Mouse (Mus musculus) embryonic facial prominence, embryonic 12.5 days (tissue): ENCODE measurements around the gene Il2rg. TPM values are rescaled to one million over a fixed set of nuclear protein-coding genes. Genes with fewer than 3 reads are reported as not detected.

Source experiments
- ATAC-seq: fragments of 200-750 bp; cut with Nextera tagmentation; 2 replicates; pipeline ENCODE4 v1.8.0; 2017; ENCODE audit not compliant: insufficient number of reproducible peaks, insufficient read depth, low FRiP score, low TSS enrichment
- H3K27ac ChIP-seq: fragments of 300-500 bp; sonication (generic); 2 replicates; pipeline ENCODE4 v1.5.1; 2016; ENCODE audit warnings: mild to moderate bottlenecking
- H3K27me3 ChIP-seq: fragments of 300-500 bp; sonication (generic); 2 replicates; pipeline ENCODE4 v1.6.1; 2016; ENCODE audit warnings: mild to moderate bottlenecking, moderate library complexity
- H3K36me3 ChIP-seq: fragments of 300-500 bp; sonication (generic); 2 replicates; pipeline ENCODE4 v1.6.1; 2016; ENCODE audit warnings: mild to moderate bottlenecking
- H3K4me1 ChIP-seq: fragments of 300-500 bp; sonication (generic); 2 replicates; pipeline ENCODE4 v1.6.1; 2016
- H3K4me2 ChIP-seq: fragments of 300-500 bp; sonication (generic); replicated peaks from 2 replicates; pipeline ENCODE4 v1.6.1; 2016; ENCODE audit warnings: mild to moderate bottlenecking, moderate library complexity
- H3K4me3 ChIP-seq: fragments of 300-500 bp; sonication (generic); 2 replicates; pipeline ENCODE4 v1.5.1; 2016; ENCODE audit warnings: mild to moderate bottlenecking
- H3K9ac ChIP-seq: fragments of 300-500 bp; sonication (generic); 2 replicates; pipeline ENCODE4 v1.6.1; 2016; ENCODE audit warnings: mild to moderate bottlenecking, moderate library complexity
- H3K9me3 ChIP-seq: fragments of 300-500 bp; sonication (generic); 2 replicates; pipeline ENCODE4 v1.6.1; 2016; ENCODE audit warnings: mild to moderate bottlenecking, moderate library complexity
- WGBS: fragments of 180-500 bp; shearing (Covaris S2); methylation state at CpG from one replicate; pipeline ENCODE4 v1.1.7; 2016; 5-methylcytosine and 5-hydroxymethylcytosine counted together
- polyA plus RNA-seq: library from polyadenylated mRNA; unstranded; fragments of >200 nt; fragmentation: Nextera tagmentation; extraction: Ambion mirVana; gene quantifications from 2 replicates; pipeline ENCODE4 v1.2.1, GENCODE M21; 2016

Il2rg gene
- polyA plus RNA-seq, result 5.4 and 5.5 TPM in 2 replicates

- no peaks in the 10 kb centered on the region for H3K27me3 ChIP-seq
- H3K9me3 ChIP-seq, result no peaks in the 10 kb centered on the region
- H3K36me3 ChIP-seq, result no peaks in the 10 kb centered on the region
- H3K4me1 ChIP-seq, result no peaks in the 10 kb centered on the region
- H3K4me3 ChIP-seq, result no peak within 1 kb of the TSS
- no peak for ATAC-seq
- no peak within 1 kb of the TSS for H3K9ac ChIP-seq
- no peak within 1 kb of the TSS for H3K27ac ChIP-seq
- no peak within 1 kb of the TSS for H3K4me2 ChIP-seq
- WGBS, result 59% methylated on average over 5 of the region's 5 CpGs
Observed at GRCm38 (mm10) chrX:101268025-101268754, at the start of gene Il2rg. Gene Il2rg, minus strand, starts transcription at chrX:101268255.

- Histone ChIP-seq H3K4me2 (no peak overlapping the region), H3K36me3 (no peaks in the 10 kb centered on the region), H3K9ac (no peak overlapping the region), H3K9me3 (no peaks in the 10 kb centered on the region), H3K4me3 (no peak overlapping the region), H3K27ac (no peak overlapping the region), H3K27me3 (peaks cover 10% of the 10 kb centered on the region; the same call in 1 of the 2 replicates), H3K4me1 (no peaks in the 10 kb centered on the region)
- ATAC-seq, result no peak
- 47% methylated on average over 6 of the region's 6 CpGs for WGBS
Observed at GRCm38 (mm10) chrX:101313625-101314359, 45.7 kb upstream of the Il2rg start.

GRCm38 (mm10) chrX:101309299-101309698 lies 41.2 kb upstream of the Il2rg start:
- Histone ChIP-seq H3K27me3 (peaks cover 15% of the 10 kb centered on the region; the same call in 1 of the 2 replicates), H3K36me3 (no peaks in the 10 kb centered on the region), H3K4me1 (no peaks in the 10 kb centered on the region), H3K9ac (no peak overlapping the region), H3K4me3 (no peak overlapping the region), H3K27ac (no peak overlapping the region), H3K9me3 (no peaks in the 10 kb centered on the region), H3K4me2 (no peak overlapping the region)
- WGBS, result 90% methylated on average over 5 of the region's 5 CpGs
- no peak for ATAC-seq

GRCm38 (mm10) chrX:101304646-101305045 lies 36.6 kb upstream of the Il2rg start:
- Histone ChIP-seq H3K36me3 (no peaks in the 10 kb centered on the region), H3K4me2 (no peak overlapping the region), H3K27me3 (peaks cover 10% of the 10 kb centered on the region; the same call in 1 of the 2 replicates), H3K9ac (no peak overlapping the region), H3K4me1 (no peaks in the 10 kb centered on the region), H3K4me3 (no peak overlapping the region), H3K27ac (no peak overlapping the region), H3K9me3 (no peaks in the 10 kb centered on the region)
- ATAC-seq, result no peak
- WGBS, result 50% methylated on average over 2 of the region's 2 CpGs

GRCm38 (mm10) chrX:101301654-101302053 lies 33.6 kb upstream of the Il2rg start:
- no peaks in the 10 kb centered on the region for H3K9me3 ChIP-seq
- peak overlapping the region; percentile 50 for H3K4me2 ChIP-seq
- H3K9ac ChIP-seq, result no peak overlapping the region
- ATAC-seq, result no peak
- H3K4me1 ChIP-seq, result no peaks in the 10 kb centered on the region
- WGBS, result 77% methylated on average over 9 of the region's 9 CpGs
- no peak overlapping the region for H3K27ac ChIP-seq
- H3K36me3 ChIP-seq, result peaks cover 4% of the 10 kb centered on the region; the same call in 1 of the 2 replicates
- no peak overlapping the region for H3K4me3 ChIP-seq
- H3K27me3 ChIP-seq, result peaks cover under 1% of the 10 kb centered on the region; the same call in 1 of the 2 replicates

- Histone ChIP-seq H3K27ac (peak overlapping the region; percentile 60; the same call in 1 of the 2 replicates), H3K9me3 (no peaks in the 10 kb centered on the region), H3K4me1 (no peaks in the 10 kb centered on the region), H3K4me2 (peak overlapping the region; percentile 50), H3K27me3 (peaks cover 3% of the 10 kb centered on the region; the same call in 1 of the 2 replicates), H3K9ac (peak overlapping the region; percentile 50), H3K36me3 (peaks cover 16% of the 10 kb centered on the region; the same call in 1 of the 2 replicates), H3K4me3 (peak overlapping the region; percentile 43)
- no peak for ATAC-seq
- WGBS, result 26% methylated on average over 13 of the region's 13 CpGs
Observed at GRCm38 (mm10) chrX:101300427-101301030, 32.5 kb upstream of the Il2rg start.

- peak overlapping the region; percentile 43 for H3K4me3 ChIP-seq
- 29% methylated on average over 10 of the region's 13 CpGs for WGBS
- peaks cover 3% of the 10 kb centered on the region; the same call in 1 of the 2 replicates for H3K27me3 ChIP-seq
- H3K9ac ChIP-seq, result peak overlapping the region; percentile 50
- H3K9me3 ChIP-seq, result no peaks in the 10 kb centered on the region
- peak; percentile 53; the same call in 1 of the 2 replicates for ATAC-seq
- H3K4me1 ChIP-seq, result no peaks in the 10 kb centered on the region
- peaks cover 20% of the 10 kb centered on the region; the same call in 1 of the 2 replicates for H3K36me3 ChIP-seq
- peak overlapping the region; percentile 60; the same call in 1 of the 2 replicates for H3K27ac ChIP-seq
- peak overlapping the region; percentile 50 for H3K4me2 ChIP-seq
Observed at GRCm38 (mm10) chrX:101299473-101300426, 31.7 kb upstream of the Il2rg start.

GRCm38 (mm10) chrX:101299055-101299454 lies 31.0 kb upstream of the Il2rg start, which contains the start of gene Nlgn3:
Gene Nlgn3, plus strand, starts transcription at chrX:101299168.
- peaks cover 3% of the 10 kb centered on the region; the same call in 1 of the 2 replicates for H3K27me3 ChIP-seq
- peak within 1 kb of the TSS; percentile 50 for H3K4me2 ChIP-seq
- ATAC-seq, result no peak
- peak within 1 kb of the TSS; percentile 43 for H3K4me3 ChIP-seq
- no peaks in the 10 kb centered on the region for H3K4me1 ChIP-seq
- H3K27ac ChIP-seq, result peak within 1 kb of the TSS; percentile 57; the same call in 1 of the 2 replicates
- no peaks in the 10 kb centered on the region for H3K9me3 ChIP-seq
- 24% methylated on average over 24 of the region's 24 CpGs for WGBS
- peaks cover 21% of the 10 kb centered on the region; the same call in 1 of the 2 replicates for H3K36me3 ChIP-seq
- peak within 1 kb of the TSS; percentile 50 for H3K9ac ChIP-seq

- ATAC-seq, result no peak
- Histone ChIP-seq H3K4me1 (no peaks in the 10 kb centered on the region), H3K27me3 (peaks cover 3% of the 10 kb centered on the region; the same call in 1 of the 2 replicates), H3K4me2 (no peak overlapping the region), H3K9ac (no peak overlapping the region), H3K9me3 (no peaks in the 10 kb centered on the region), H3K36me3 (peaks cover 36% of the 10 kb centered on the region), H3K4me3 (no peak overlapping the region), H3K27ac (no peak overlapping the region)
- 86% methylated on average over 10 of the region's 10 CpGs for WGBS
Observed at GRCm38 (mm10) chrX:101290111-101290510, 22.1 kb upstream of the Il2rg start.

GRCm38 (mm10) chrX:101289037-101289436 lies 21.0 kb upstream of the Il2rg start:
- Histone ChIP-seq H3K27ac (no peak overlapping the region), H3K9ac (no peak overlapping the region), H3K4me2 (no peak overlapping the region), H3K9me3 (no peaks in the 10 kb centered on the region), H3K4me1 (no peaks in the 10 kb centered on the region), H3K27me3 (peaks cover 3% of the 10 kb centered on the region; the same call in 1 of the 2 replicates), H3K36me3 (peaks cover 38% of the 10 kb centered on the region), H3K4me3 (no peak overlapping the region)
- no peak for ATAC-seq
- 90% methylated on average over 7 of the region's 7 CpGs for WGBS
